Mouse (Mus musculus) T-helper 1 cell (primary cell): ENCODE measurements around the gene Irx5.

ENCODE experiments used
- in situ Hi-C: fragments of 300-600 bp; cut with MboI, MseI; formaldehyde crosslinking; loops from one replicate; pipeline ENCODE4 v1.15.1; 2025; ENCODE audit warnings: high pct_unique_total_duplicates

Irx5 gene

DNA sequence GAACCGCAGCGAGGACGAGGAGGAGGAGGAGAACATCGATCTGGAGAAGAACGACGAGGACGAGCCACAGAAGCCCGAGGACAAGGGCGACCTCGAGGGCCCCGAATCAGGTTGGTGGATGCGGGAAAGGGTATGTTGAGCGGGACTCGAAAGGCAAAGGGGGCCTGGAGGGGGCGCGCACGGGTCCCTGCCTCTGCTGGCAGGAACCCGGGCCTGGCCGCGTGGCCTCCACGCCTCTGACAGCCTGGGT is 2.3 kb downstream of the Irx5 start:
- in situ Hi-C loops, result loop anchor here (10.0 to 25.0 kb wide), 3 partner anchors 822 to 1045 kb away; partner anchors contain the start of genes Fto and Rpgrip1l

DNA sequence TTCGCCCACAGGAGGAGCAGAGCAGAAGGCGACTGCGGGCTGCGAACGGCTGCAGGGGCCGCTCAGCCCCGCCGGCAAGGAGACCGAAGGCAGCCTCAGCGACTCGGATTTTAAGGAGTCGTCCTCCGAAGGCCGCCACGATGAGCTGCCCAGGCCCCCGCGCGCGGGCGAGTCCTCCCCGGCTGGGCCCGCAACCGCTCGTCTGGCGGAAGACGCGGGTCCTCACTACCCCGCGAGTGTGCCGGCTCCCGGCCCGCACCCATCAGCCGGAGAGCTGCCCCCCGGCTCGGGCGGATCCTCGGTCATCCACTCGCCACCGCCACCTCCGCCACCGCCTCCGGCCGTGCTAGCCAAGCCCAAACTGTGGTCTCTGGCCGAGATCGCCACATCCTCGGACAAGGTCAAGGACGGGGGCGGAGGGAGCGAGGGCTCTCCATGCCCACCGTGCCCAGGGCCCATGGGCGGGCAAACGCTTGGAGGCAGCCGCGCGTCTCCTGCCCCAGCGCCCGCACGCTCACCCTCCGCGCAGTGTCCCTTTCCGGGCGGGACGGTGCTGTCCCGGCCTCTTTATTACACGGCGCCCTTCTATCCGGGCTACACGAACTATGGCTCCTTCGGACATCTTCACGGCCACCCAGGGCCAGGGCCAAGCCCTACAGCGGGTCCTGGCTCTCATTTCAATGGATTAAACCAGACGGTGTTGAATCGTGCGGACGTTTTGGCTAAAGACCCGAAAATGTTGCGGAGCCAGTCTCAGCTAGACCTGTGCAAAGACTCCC is 2.8 kb downstream of the Irx5 start:
- in situ Hi-C loops, result loop anchor here (25.0 kb wide), 2 partner anchors 823 to 973 kb away; no protein-coding TSS in a partner anchor

DNA sequence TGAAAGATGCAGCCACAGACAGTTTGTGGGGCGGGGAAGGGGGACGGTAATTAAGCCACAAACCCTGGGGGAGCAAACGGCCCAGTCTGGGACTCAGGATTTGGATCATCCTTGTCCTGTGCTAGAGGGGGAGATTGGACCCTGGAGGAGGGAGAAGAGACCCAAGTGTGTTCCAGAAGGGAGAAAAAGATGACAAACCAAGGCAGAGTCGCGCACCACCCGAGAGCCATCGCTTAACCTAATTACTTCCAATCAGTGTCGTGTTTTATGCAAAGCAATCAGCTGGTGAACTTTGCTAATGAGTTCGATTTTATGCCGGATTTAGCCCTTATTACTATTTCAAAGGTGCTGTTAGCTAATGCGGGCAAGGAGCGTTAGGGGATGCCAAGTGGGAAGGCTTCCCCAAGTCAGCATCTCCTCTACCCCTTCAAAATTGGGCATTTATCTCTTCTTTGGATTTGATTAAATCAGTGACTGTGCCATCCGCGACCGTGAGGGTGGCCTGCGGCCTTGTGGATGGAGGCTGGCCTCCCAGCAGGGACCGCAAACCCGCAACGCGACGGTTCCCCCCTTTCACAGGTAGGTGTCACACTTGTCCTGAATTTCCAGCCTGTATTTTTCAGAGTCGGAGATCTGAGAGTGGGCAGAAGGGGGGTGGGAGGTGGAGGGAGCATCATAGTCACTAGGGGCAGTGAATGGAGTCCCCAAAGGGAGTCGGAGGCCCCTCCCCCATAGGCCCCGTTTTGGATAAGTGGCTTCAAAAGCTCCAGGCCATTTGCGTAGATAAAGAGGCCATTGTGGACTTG is 4.3 kb downstream of the Irx5 start:
- in situ Hi-C loops, result loop anchor here (25.0 kb wide), 2 partner anchors 824 to 974 kb away; no protein-coding TSS in a partner anchor

DNA sequence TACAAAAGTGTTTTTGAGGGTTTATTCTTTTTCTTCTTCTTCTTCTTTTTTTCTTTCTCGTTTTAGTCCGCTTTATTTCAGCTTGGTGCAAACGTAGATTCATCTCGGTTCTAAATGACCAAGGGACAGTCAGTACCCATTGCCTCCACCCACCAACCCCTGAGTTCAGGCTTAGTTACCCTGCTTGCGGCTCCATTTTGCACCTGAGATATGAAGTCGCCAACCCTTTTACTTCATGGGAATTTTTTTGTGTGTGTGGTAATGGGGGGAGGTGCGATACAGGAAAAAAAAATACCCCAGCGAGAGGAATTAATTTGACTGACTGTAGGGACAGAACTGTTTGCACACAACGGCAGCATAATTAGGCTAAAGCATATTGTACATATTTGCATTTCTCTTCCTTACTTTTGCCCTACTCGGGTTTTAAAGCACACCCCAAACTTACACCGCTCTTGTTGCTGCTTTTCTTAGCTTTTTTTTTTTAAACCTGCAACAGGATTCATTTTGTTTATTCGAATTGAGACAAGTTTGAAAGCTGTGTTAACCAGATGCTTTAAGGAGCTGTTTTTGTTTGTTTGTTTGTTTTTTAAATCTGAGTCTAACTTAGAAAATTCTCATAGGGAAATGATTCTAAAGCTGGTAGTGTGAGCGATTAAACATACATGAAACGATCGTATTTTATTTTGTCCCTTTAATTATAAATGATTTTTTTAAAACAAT is 5.1 kb downstream of the Irx5 start:
- in situ Hi-C loops, result loop anchor here (25.0 kb wide), 2 partner anchors 825 to 975 kb away; no protein-coding TSS in a partner anchor

DNA sequence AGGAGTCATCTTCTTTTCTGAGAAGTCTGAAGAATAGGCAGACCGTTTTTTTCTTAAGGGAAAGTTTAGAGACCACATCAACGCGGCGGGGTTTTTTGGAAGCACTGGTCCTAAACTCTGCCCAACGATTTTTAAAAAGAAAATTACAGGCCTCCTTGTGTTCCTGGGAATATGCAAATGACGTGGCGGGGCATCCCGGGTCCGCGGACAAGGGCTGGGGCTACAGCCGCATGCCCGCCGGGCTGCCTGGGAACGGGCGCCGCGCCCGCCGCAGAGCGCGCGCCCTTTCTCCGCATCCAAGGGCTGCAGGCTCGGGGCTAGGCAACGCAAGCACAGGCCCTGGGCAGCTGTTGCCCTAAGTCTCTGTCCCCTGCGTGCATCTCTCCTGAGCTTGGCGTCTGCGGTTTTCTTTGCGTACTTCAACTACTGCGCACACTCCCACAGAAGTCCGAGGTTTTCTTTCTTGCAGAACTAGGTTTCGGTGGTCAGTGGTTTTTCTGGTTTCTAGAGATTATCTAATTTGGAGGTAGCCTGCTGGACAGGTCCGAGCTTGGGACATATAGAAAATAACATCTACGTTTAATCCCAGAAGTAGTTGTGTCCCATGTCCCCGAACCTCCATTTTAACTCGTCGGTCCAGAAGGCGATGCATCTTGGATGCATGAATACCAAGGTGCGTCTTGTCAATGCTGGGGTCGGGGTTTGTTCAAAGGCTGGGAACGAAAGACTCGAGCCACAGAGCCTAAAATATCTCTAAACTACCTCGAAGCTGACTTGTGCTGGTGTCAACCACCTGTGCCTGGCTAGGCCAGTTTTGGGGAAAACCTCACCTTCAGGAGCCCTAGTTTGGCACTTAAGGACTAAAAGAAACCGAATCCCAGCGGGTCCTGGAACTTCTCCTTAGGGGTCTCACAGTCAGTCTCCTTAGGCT is 6.1 kb downstream of the Irx5 start:
- in situ Hi-C loops, result loop anchor here (25.0 kb wide), 2 partner anchors 826 to 976 kb away; no protein-coding TSS in a partner anchor

DNA sequence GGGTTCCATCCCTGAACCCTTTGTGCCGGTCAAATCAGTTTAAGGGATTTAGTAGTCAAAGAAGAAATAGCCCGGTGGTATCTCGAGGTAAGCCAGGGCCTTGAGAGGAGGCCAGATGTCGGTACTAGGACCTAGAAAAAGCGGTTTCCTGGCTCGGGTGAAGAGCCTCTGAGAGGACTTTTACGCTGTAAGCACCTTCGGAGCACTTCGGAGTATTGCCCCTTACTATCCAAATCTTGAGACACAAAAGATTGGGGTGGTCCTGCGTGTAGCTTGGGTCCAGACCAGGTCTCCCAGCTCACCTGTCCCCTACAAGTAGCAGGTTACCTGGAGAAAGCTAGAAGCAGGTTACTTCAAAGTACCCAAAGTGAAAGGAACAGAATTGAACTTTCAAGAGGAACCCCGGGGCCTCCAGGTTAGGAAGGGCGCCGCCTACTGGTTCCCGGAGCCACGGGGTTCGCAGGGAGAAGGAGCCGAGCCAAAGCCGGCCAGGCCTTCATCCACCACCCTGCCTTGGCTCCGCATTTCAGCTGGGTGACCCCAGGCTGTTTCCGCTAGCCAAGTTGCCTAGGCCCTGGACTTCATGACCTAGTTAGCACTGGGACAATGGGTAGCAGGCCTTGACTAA is 6.8 kb downstream of the Irx5 start:
- in situ Hi-C loops, result loop anchor here (25.0 kb wide), 2 partner anchors 827 to 977 kb away; no protein-coding TSS in a partner anchor

DNA sequence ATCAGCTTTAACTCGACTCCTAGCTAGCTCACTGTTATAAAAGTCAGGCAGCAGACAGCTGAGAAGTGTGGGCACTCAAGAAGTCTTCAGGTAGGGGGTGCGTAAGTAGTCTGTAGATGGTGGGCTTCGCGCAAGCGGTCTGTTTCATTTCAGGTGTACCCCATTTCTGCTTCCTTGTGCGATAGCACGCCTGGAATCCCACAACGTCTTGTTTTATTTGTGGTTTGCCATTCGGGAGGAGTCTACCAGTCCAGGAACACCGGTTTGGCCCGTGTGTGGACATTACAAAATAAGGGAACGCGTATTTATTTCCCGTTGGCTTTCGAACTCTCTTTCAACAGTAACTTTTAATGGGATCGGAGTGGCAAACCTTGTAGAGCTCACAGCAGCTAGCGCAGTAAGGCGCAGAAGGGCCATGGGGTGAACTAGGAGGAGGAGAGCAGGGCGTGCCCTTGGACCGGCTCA is 7.4 kb downstream of the Irx5 start:
- in situ Hi-C loops, result loop anchor here (5.0 to 25.0 kb wide), 3 partner anchors 558 to 978 kb away; no protein-coding TSS in a partner anchor

DNA sequence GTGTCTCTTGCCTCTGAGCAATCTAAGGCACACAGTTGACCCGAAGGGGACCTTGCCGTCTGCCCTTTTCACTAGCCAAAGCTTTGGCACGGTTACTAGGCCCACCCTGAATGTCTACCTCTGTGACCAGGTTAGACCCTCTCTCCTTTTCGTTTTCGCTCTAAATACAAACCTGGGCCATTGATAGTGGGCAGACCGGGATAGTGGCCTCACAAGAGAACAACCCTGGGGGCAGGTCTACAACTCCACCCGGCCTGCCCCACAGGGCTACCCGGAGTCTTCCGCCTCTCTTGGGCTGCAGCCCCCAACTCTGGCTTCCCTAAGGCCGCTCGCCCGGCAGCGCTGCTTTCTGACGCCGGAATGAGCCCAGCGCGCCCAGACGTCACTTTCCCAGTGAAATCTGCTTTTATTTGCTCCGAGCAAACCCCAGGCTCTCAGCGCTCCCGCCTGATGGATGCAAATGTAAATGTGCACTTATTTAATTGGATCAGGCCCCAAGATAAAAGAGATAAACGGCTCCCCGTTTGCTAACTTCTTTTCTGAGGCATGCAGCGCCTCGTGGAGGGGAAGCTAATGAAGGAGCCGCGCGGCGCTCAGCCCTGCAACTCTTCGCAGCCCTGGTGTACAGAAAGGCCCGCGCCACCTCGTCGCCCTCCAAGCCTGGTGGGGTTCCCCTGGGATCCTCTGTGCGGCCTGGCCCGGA is 8.0 kb downstream of the Irx5 start:
- in situ Hi-C loops, result loop anchor here (5.0 to 25.0 kb wide), 3 partner anchors 558 to 978 kb away; no protein-coding TSS in a partner anchor

DNA sequence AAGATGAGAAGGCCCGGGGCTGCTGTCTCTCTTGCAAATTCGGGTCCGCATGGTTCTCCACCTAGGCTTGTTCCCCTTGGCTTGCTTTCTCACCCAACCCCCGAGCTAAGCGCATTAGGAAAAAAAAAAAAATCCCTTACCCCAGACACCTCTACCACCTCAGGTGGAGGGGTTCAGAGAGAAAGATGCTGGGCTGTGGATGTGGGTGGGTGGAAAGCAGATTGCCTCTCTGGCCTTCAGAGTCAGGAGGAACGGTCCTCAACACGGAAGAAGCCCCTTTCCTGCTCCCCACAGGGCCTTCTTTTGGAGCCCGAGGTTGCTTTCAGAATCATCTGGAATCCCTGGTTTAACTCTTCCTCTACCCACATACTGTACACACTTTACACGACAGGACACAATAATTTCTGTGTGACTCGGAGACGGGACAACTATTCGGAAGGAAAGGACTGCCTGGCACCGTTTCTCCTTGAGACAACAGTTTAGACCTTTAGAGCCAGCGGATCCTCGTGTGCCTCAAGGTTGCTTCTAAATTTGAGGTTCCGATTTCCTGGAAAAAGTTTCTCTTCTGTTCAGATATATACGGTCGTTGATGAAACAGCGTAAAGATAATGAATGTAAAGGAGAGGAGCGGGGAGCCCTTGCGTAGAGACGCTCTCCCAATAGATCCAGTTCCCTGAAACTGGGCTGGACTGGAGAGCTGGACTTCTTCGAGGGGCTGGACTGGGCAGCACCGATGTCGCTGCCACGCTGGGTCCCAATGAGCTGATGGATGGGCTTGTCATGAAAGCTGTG is 8.7 kb downstream of the Irx5 start:
- in situ Hi-C loops, result loop anchor here (5.0 to 25.0 kb wide), 3 partner anchors 559 to 979 kb away; no protein-coding TSS in a partner anchor

DNA sequence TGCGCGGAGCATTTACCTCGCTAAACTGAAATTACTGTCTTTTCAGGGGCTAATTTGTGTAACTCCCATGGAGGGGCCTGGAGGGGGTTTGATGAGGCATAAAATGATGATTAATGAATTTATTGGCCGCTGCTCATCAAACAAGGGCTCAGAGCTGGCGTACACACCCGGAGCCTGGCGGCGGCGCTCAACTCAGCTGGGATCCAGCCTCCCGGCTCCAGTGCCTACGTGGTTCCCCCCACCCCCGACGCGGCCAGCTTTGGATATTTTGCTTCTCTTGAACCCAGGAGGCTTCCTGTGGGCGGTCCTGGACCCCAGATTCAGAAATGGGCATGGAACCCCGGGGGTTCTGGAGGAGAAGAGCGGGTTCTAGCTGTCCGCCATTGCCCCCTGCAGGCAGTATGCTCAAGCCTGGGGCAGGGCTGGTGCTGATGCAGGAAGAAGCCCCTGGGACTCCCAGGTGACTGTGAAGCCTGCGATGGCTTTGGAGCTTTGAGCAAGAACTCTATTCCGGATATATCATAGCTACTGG is 9.4 kb downstream of the Irx5 start:
- in situ Hi-C loops, result loop anchor here (5.0 to 25.0 kb wide), 3 partner anchors 560 to 980 kb away; no protein-coding TSS in a partner anchor

DNA sequence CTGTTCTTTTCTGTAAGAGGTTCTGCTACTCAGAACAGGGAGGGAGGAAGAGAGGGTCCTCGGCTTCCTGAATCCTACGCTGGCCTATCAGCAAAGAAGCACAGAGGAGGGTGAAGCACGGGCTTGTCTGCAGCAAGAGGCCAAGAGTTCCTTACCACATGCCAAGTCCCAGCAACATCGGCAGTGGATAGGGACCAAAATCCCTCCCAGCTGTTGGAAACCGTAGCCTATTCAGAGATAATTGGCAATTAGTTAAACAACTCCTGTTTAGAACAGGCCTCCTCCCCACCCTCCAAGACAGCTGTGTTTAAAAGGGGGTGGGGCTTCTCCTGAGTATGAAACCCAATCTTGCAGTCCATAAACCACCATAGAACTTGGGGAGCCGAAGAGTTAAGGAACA is 22.1 kb downstream of the Irx5 start:
- in situ Hi-C loops, result loop anchor here (10.0 kb wide), 1 partner anchor 1275 kb away; no protein-coding TSS in a partner anchor

DNA sequence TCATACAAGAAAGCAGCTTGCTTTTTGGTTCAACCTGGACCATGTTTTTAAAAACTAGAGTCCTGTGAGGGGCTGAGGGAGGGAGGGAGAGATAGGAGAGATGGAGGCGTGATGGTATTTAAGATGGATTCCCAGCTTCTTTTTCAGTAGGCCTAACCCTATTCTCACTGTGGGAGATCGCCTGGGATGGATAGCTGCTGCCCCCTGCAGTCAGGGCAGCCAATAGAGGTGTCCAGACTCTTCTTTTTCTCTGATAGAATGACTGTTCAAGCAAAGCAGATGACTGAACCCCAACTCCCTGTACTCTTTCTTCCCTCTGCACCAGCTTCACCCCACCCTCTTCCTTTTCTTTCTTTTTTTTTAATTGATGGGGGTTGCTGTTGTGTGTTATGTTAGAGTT is 23.1 kb downstream of the Irx5 start:
- in situ Hi-C loops, result no loop called here

DNA sequence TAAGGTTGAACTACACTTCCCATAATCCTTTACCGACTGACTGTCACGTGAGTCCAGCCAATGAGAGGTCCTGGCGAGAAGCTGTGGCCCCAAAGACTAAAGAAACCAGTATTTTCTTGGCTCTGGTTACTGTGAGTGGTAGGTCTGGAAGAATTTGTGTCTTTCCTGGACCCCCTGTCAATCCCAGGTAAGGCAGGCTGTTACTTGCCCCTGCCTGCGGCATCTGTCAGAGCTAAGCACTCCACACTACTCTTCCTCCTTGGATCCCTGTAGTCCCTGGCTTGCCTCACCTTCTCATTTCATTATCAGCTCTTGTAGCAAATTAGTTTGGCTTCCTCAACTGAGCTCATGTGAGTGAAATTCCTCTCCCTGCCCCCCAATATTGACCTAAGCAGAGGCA is 30.5 kb downstream of the Irx5 start:
- in situ Hi-C loops, result no loop called here

DNA sequence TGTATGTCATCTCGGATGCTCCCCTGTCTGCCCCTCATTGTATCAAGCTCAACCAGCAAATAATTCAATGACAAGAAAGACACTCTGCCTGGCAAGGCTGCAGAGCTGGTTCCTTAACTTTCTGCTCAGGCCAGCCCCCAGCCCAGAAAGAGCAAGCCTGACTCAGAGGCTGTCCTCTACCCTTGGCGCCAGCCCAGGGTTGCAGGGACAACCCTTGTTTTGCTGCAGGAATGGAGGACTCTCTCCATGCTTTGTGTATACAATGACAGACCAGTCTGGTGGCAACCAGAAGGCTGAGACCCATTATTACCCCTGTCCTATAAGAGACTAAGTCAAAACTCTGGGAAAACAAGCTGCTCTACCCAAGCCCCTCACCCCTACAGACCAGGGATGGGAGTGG is 46.8 kb downstream of the Irx5 start:
- in situ Hi-C loops, result no loop called here

DNA sequence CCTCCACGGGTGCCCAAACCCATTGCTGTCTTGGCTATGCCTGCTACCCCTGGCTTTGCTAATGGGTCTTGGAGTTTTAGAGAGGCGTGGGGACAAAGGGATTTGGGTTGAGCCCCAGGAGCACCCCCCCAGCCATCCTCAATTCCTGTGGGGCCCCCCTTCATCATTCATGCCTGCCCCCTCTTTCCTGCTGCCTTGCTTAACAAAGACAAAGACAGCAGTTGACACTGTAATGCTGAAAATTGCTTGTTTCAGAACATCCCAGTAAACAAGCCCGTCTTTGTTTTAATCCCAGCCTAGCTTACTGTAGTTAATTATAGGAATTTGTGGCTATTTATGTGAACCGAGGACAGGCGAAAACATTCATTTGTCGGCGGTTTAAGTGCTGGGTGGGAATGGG is 50.7 kb downstream of the Irx5 start:
- in situ Hi-C loops, result no loop called here

DNA sequence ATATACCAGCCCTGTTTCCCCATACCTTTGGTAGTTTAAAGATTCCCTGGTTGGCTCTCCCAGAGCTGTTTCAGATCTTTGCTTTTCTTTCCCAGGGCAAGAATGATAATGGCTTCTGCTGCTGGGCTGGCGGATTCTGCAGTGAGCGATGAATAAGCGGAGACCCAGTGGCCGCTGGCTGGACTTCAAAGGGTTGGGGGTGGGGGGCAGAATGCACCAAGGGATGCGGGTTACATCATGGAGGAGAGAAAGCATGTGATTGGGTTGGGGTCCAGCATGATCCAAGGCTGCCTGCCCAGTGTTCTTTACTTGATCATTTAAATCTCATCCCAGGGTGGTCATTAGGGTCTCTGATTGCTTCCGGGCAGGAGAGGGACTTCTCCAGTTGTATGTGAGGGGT is 56.2 kb downstream of the Irx5 start:
- in situ Hi-C loops, result no loop called here

DNA sequence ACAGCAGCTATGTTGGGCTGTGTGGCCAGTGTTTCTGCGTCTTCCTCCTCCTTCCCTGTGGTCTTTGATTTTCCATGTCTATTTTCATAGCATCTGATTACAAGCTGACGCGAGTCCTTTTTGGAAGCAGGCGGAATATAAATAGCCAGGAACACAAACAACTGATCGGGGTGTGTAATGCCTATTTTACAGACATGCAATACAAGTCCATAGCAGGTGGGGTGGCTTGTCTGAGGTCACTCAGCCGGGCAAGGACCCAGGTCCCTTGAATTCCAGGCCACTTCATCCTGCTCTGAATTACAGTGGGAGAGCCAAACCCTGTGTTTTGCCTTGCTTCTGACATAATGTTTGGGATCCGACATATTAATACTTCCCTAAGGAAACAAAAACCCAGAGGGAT is 63.2 kb downstream of the Irx5 start:
- in situ Hi-C loops, result no loop called here
